Mouse (Mus musculus): ENCODE results near the gene Polm.

DNA sequence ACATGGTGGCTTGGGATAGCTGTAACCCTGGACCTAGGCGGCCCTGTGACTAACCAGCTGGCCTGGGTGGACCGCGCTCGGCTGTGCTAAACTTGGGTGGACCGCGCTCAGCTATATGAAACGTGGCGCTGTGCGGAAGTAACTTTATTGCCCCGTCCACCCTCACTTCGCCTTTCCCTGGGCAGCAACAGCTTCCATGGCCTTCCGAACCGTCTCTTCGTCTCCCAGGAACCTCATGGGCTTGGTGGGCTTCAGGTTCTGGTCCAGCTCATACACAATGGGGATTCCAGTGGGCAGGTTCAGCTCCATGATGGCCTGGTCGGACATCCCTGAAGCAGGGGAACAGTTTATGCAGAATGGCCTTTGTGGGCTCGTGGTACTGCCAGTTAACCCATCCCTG, 36.3 kb downstream of the Polm start:
- TF ChIP-seq CTCF (IDR thresholded peaks at IDR 0.05; ENCODE audit: extremely low read depth, insufficient read length, insufficient replicate concordance, low read depth, low read length), result no peak
- TF ChIP-seq POLR2A (IDR thresholded peaks at IDR 0.05; ENCODE audit: low read depth, low read length), result no peak

Measured in small intestine, adult 2 months (tissue).